Mouse (Mus musculus): ENCODE data around the gene Inpp5f.

DNA sequence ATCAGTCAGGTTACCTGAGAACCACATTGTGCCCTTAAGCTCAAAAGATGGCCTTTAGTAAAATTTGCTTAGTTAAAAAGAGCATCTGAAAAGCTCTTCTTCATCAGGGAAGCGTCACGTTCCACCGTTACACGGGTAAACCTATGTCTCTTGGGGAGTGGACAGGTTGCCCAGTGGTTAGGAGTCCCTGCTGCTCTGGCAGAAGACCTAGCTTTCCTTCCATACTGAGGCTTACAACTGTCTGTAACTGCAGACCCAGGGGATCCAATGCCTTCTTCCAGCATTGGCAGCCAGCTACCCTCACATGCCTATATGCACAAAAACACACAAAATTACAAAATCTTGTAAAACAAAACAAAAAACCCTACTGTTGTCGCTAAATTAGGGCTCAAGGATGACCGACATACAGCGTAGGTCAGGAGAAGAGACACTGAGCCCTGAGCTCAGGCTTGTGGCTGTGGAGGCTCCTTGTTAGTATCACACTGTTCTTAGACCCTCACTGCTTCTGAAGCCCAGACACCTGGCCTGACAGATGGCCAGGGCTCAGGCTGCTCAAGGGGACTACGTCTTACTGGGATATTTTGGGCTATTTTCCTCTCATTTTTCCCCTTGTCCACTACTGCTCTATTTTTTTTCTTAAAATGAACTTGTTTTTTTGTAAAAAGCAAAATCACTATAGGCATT is 43.4 kb upstream of the Inpp5f start:
- TF ChIP-seq CTCF (IDR thresholded peaks at IDR 0.05; ENCODE audit: control insufficient read depth, insufficient read depth, low read length) (no peak), POLR2A (IDR thresholded peaks at IDR 0.05; ENCODE audit: borderline replicate concordance, control insufficient read depth, low read depth, low read length) (no peak)

Measured in bone marrow, adult 2 months (tissue).